Mouse (Mus musculus): ENCODE results near the gene Snrnp25. TPM values are rescaled to one million over a fixed set of nuclear protein-coding genes. Genes with fewer than 3 reads are reported as not detected.

The Snrnp25 gene
- polyA plus RNA-seq, 1 experiment: 71.3 TPM

DNA sequence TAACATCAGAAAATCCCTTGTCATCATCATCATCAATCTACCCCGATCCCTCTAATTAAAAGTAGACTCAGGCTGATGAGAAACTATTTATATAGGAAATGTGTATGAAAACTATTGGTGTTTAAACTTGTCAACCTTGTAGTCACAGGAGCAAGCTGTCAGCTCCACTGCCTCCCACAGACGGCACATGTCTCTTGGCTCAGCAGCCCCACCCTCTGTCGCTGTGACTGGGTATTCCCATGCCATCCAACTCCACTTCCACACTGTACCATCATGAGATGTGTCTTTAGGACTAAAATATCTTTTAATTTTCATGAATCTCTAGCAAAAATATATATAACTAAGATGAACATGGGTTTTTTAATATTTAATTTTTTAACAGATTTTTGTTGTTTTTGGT is 43.1 kb downstream of the Snrnp25 start:
- no peak for TF ChIP-seq POLR2A (IDR thresholded peaks at IDR 0.05; ENCODE audit: borderline replicate concordance, control insufficient read depth, low read depth, low read length)
- peak overlapping the region; percentile 26; the same call in 1 of the 2 replicates for H3K27ac ChIP-seq (ENCODE audit: control insufficient read depth, insufficient read depth, low read depth, low read length, poor library complexity)
- no peak overlapping the region for H3K4me3 ChIP-seq (replicated peaks; ENCODE audit: control insufficient read depth, low read depth, low read length)
- 72% methylated on average over 3 of the region's 3 CpGs for WGBS
- peaks cover 4% of the 10 kb centered on the region for H3K4me1 ChIP-seq (ENCODE audit: control insufficient read depth, insufficient read depth, low read length)

DNA sequence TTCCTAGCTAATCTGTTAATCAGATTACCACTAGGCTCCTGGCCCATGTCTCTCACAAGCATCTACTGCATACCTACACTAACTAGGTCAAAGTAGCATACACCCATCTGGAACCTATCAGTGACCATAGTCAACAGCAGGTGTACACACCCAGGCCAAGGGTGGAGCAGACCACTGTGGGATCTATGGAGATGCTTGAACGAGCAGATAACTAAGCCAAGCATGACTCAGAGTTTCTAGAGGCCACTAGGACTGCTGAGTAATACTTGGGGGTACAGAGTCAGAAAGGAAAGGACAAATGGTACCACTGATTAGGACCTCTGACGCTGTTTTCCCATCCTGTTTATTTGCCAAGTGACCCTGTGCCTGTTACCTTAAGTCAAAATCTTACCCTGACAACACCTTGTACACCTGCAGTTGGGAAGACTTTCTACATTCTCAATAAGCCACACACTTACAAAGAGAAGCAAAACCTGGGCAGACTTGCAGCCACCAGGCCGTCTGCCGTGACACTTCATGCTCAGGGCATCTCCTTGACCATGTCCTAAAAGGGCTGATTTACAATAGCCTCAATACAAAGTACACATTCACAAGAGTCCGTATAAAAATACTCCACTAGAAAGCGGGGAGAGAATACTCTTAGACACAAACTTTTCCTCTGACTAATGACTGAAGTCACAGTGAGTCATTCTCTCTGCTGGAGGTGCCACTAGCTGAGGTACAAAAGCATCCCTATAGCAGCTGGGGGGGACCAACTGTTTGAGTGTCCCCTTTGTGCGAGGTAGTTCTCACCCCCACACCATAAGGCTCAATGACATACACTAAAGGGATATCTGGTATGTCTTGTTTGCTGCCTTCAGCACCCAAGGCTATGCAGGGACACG is 45.9 kb downstream of the Snrnp25 start:
- TF ChIP-seq CTCF (IDR thresholded peaks at IDR 0.05; ENCODE audit: control insufficient read depth, insufficient read depth, low read length) (no peak), POLR2A (IDR thresholded peaks at IDR 0.05; ENCODE audit: borderline replicate concordance, control insufficient read depth, low read depth, low read length) (no peak)
- peaks cover 7% of the 10 kb centered on the region for H3K4me1 ChIP-seq (ENCODE audit: control insufficient read depth, insufficient read depth, low read length)
- no peak overlapping the region for H3K4me3 ChIP-seq (replicated peaks; ENCODE audit: control insufficient read depth, low read depth, low read length)
- H3K27ac ChIP-seq (ENCODE audit: control insufficient read depth, insufficient read depth, low read depth, low read length, poor library complexity): peak overlapping the region; percentile 89
- 77% methylated on average over 8 of the region's 8 CpGs for WGBS

DNA sequence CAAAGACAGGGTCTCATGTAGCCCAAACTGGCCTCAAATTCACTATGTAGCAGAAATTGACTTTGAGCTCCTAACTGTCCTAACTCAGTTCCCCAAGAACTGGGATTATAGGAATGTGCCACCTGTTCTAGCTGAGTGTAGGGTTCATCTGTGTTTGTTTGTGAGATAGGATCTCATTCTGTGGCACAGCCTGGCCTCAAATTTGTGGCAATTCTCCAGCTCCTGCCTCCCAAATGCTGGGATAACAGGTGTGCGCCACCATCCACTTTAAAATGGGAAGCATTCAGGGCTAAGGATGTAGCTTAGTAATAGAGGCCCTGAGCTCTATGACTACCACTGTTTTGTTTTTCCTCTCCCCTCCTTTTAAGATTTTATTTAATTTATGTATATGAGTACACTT is 47.9 kb downstream of the Snrnp25 start:
- 100% methylated on average over 1 of the region's 1 CpGs for WGBS
- no peak overlapping the region for H3K4me3 ChIP-seq (replicated peaks; ENCODE audit: control insufficient read depth, low read depth, low read length)
- peaks cover 8% of the 10 kb centered on the region for H3K4me1 ChIP-seq (ENCODE audit: control insufficient read depth, insufficient read depth, low read length)
- H3K27ac ChIP-seq (ENCODE audit: control insufficient read depth, insufficient read depth, low read depth, low read length, poor library complexity): no peak overlapping the region
- TF ChIP-seq CTCF (IDR thresholded peaks at IDR 0.05; ENCODE audit: control insufficient read depth, insufficient read depth, low read length): no peak
- no peak for TF ChIP-seq POLR2A (IDR thresholded peaks at IDR 0.05; ENCODE audit: borderline replicate concordance, control insufficient read depth, low read depth, low read length)

DNA sequence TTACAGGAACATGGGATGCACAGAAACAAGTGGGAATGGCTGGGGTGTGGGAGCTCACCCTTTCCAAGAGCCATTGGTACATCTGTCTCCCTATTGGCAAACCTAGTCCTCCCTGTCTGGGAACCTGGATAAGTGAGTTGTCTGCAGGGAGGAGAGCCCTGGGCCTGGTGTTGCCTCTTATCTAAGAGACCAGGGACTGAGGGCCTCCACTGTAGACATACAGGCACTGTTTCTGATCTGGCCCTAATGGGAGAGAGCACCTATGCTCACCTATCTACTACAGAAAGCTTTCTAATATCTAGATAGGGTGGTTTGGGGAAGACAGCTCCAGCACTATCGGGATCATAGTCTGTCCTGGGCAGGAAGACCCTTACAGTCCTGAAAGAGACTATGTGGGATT is 50.9 kb downstream of the Snrnp25 start:
- 51% methylated on average over 1 of the region's 1 CpGs for WGBS
- Histone ChIP-seq H3K4me3 (replicated peaks; ENCODE audit: control insufficient read depth, low read depth, low read length) (no peak overlapping the region), H3K27ac (ENCODE audit: control insufficient read depth, insufficient read depth, low read depth, low read length, poor library complexity) (peak overlapping the region; percentile 95), H3K4me1 (ENCODE audit: control insufficient read depth, insufficient read depth, low read length) (peaks cover 5% of the 10 kb centered on the region)
- TF ChIP-seq CTCF (IDR thresholded peaks at IDR 0.05; ENCODE audit: control insufficient read depth, insufficient read depth, low read length): no peak
- no peak for TF ChIP-seq POLR2A (IDR thresholded peaks at IDR 0.05; ENCODE audit: borderline replicate concordance, control insufficient read depth, low read depth, low read length)

DNA sequence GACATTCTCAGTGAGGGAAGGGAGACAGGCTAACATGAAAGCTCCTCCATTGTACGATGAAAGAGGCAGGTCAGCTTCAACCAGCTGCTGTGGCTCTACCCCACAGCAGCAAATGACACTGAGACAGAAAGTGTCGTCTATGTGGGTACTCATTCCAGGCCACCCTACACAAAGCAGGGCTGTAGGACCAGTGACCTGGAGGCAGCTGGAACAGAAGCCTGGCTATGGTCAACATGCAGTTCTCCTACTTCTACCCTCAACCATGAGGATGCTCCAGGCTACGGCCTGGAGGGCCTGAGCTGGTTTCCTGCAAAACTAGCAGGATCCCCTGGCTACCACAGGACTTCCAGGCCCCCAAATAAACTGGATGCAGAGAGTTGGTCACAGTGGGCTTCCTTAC is 51.4 kb downstream of the Snrnp25 start:
- WGBS: 72% methylated on average over 3 of the region's 3 CpGs
- H3K4me3 ChIP-seq (replicated peaks; ENCODE audit: control insufficient read depth, low read depth, low read length): no peak overlapping the region
- peak overlapping the region; percentile 95 for H3K27ac ChIP-seq (ENCODE audit: control insufficient read depth, insufficient read depth, low read depth, low read length, poor library complexity)
- TF ChIP-seq POLR2A (IDR thresholded peaks at IDR 0.05; ENCODE audit: borderline replicate concordance, control insufficient read depth, low read depth, low read length) (no peak), CTCF (IDR thresholded peaks at IDR 0.05; ENCODE audit: control insufficient read depth, insufficient read depth, low read length) (no peak)
- H3K4me1 ChIP-seq (ENCODE audit: control insufficient read depth, insufficient read depth, low read length): peaks cover 5% of the 10 kb centered on the region

Other genes starting within 250 kb of the Snrnp25 start
- not detected in 2 replicates for gene 4930524B15Rik, start 239.8 kb upstream of the Snrnp25 start, polyA plus RNA-seq (2011; ENCODE audit: insufficient read depth, insufficient read length, low replicate concordance, missing spikeins)
- 0.57 and 2.5 TPM in 2 replicates for gene Nsg2, start 205.0 kb upstream of the Snrnp25 start, polyA plus RNA-seq (2011; ENCODE audit: insufficient read depth, insufficient read length, low replicate concordance, missing spikeins)
- 0.55 and 0.79 TPM in 2 replicates for gene Il9r, start 5.1 kb upstream of the Snrnp25 start, polyA plus RNA-seq (2011; ENCODE audit: insufficient read depth, insufficient read length, low replicate concordance, missing spikeins)
- 2.4 and 4.2 TPM in 2 replicates for gene Rhbdf1, start 16.9 kb downstream of the Snrnp25 start, polyA plus RNA-seq (2011; ENCODE audit: insufficient read depth, insufficient read length, low replicate concordance, missing spikeins)
- 10.9 and 20.1 TPM in 2 replicates for gene Mpg, start 21.1 kb downstream of the Snrnp25 start, polyA plus RNA-seq (2011; ENCODE audit: insufficient read depth, insufficient read length, low replicate concordance, missing spikeins)
- gene Nprl3, start 62.3 kb downstream of the Snrnp25 start, polyA plus RNA-seq (2011; ENCODE audit: insufficient read depth, insufficient read length, low replicate concordance, missing spikeins): 69.5 and 75.3 TPM in 2 replicates
- 2.6 and 3.5 TPM in 2 replicates for gene Hba-x, start 71.0 kb downstream of the Snrnp25 start, polyA plus RNA-seq (2011; ENCODE audit: insufficient read depth, insufficient read length, low replicate concordance, missing spikeins)
- gene Hba-a1, start 78.1 kb downstream of the Snrnp25 start, polyA plus RNA-seq (2011; ENCODE audit: insufficient read depth, insufficient read length, low replicate concordance, missing spikeins): 17,767 and 55,751 TPM in 2 replicates
- gene Hbq1b, start 81.5 kb downstream of the Snrnp25 start, polyA plus RNA-seq (2011; ENCODE audit: insufficient read depth, insufficient read length, low replicate concordance, missing spikeins): 44.2 and 73.9 TPM in 2 replicates
- 164,365 and 299,309 TPM in 2 replicates for gene Hba-a2, start 91.1 kb downstream of the Snrnp25 start, polyA plus RNA-seq (2011; ENCODE audit: insufficient read depth, insufficient read length, low replicate concordance, missing spikeins)
- 9.2 and 12.0 TPM in 2 replicates for gene Hbq1a, start 94.7 kb downstream of the Snrnp25 start, polyA plus RNA-seq (2011; ENCODE audit: insufficient read depth, insufficient read length, low replicate concordance, missing spikeins)
- 1.6 and 1.7 TPM in 2 replicates for gene Sh3pxd2b, start 142.4 kb downstream of the Snrnp25 start, polyA plus RNA-seq (2011; ENCODE audit: insufficient read depth, insufficient read length, low replicate concordance, missing spikeins)
- 1.5 and 1.6 TPM in 2 replicates for gene Ubtd2, start 250.0 kb downstream of the Snrnp25 start, polyA plus RNA-seq (2011; ENCODE audit: insufficient read depth, insufficient read length, low replicate concordance, missing spikeins)

Measured in bone marrow, adult 2 months (tissue).